Mouse (Mus musculus) hindbrain, embryonic 12.5 days (tissue): ENCODE measurements around the gene Rab34. TPM values are rescaled to one million over a fixed set of nuclear protein-coding genes. Genes with fewer than 3 reads are reported as not detected.
A peak's percentile ranks its signal among the peaks of the same experiment; 100 is the strongest.

Source experiments
- ATAC-seq: fragments of 200-750 bp; cut with Nextera tagmentation; 2 replicates; pipeline ENCODE4 v1.8.0; 2017; ENCODE audit warnings: moderate TSS enrichment; ENCODE audit not compliant: low FRiP score
- H3K27ac ChIP-seq: fragments of 300-500 bp; sonication (generic); 2 replicates; pipeline ENCODE4 v1.5.1; 2016; ENCODE audit warnings: mild to moderate bottlenecking
- H3K27me3 ChIP-seq: fragments of 300-500 bp; sonication (generic); 2 replicates; pipeline ENCODE4 v1.6.1; 2016; ENCODE audit warnings: mild to moderate bottlenecking
- H3K36me3 ChIP-seq: fragments of 300-500 bp; sonication (generic); 2 replicates; pipeline ENCODE4 v1.6.1; 2016; ENCODE audit warnings: mild to moderate bottlenecking
- H3K4me1 ChIP-seq: fragments of 300-500 bp; sonication (generic); 2 replicates; pipeline ENCODE4 v1.6.1; 2016
- H3K4me2 ChIP-seq: fragments of 300-500 bp; sonication (generic); replicated peaks from 2 replicates; pipeline ENCODE4 v1.6.1; 2016; ENCODE audit warnings: mild to moderate bottlenecking
- H3K4me3 ChIP-seq: fragments of 300-500 bp; sonication (generic); 2 replicates; pipeline ENCODE4 v1.5.1; 2016; ENCODE audit warnings: mild to moderate bottlenecking
- H3K9ac ChIP-seq: fragments of 300-500 bp; sonication (generic); 2 replicates; pipeline ENCODE4 v1.6.1; 2016; ENCODE audit warnings: mild to moderate bottlenecking, moderate library complexity
- H3K9me3 ChIP-seq: fragments of 300-500 bp; sonication (generic); replicated peaks from 2 replicates; pipeline ENCODE4 v1.6.1; 2016; ENCODE audit warnings: mild to moderate bottlenecking
- WGBS: fragments of 180-500 bp; shearing (Covaris S2); methylation state at CpG from one replicate; pipeline ENCODE4 v1.1.7; 2016; 5-methylcytosine and 5-hydroxymethylcytosine counted together
- polyA plus RNA-seq: library from polyadenylated mRNA; unstranded; fragments of >200 nt; fragmentation: Nextera tagmentation; extraction: Ambion mirVana; gene quantifications from 2 replicates; pipeline ENCODE4 v1.2.1, GENCODE M21; 2016

The Rab34 gene
- polyA plus RNA-seq, 1 experiment from 2014 or later = 75.2 TPM

DNA sequence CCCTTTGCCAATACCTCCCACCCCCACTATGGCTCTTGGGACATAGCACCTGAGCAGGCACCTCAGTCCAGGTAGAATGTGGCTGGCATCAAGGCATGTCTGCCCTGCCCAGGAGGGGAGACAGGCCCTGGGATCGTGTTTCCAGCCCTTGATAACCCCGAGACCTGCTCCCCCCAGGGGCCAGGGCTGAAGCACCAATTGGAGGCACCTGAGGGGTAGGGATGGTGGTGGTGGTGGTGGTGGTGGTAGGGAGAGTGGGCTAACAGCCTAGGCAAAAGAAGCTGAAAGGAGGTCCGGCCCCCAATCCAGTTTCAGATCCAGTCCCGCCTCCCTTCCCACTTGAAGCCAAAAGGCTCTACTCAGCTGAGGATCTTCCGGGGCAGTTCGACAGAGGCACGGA, 28.7 kb upstream of the Rab34 start:
- Histone ChIP-seq H3K4me2 (no peak overlapping the region), H3K4me1 (peaks cover 30% of the 10 kb centered on the region), H3K27me3 (no peaks in the 10 kb centered on the region), H3K27ac (peak overlapping the region; percentile 4; the same call in 1 of the 2 replicates), H3K4me3 (no peak overlapping the region), H3K36me3 (peaks cover 78% of the 10 kb centered on the region), H3K9ac (no peak overlapping the region), H3K9me3 (no peaks in the 10 kb centered on the region)
- ATAC-seq = no peak
- WGBS = 79% methylated on average over 7 of the region's 7 CpGs

- no peaks in the 10 kb centered on the region for H3K27me3 ChIP-seq
- H3K36me3 ChIP-seq = peaks cover 72% of the 10 kb centered on the region
- no peak overlapping the region for H3K4me3 ChIP-seq
- no peak overlapping the region for H3K9ac ChIP-seq
- WGBS = 91% methylated on average over 18 of the region's 18 CpGs
- no peak for ATAC-seq
- peaks cover 30% of the 10 kb centered on the region for H3K4me1 ChIP-seq
- no peaks in the 10 kb centered on the region for H3K9me3 ChIP-seq
- no peak overlapping the region for H3K4me2 ChIP-seq
- no peak overlapping the region for H3K27ac ChIP-seq
Measured at GRCm38 (mm10) chr11:78160171-78160570, 28.1 kb upstream of the Rab34 start.

DNA sequence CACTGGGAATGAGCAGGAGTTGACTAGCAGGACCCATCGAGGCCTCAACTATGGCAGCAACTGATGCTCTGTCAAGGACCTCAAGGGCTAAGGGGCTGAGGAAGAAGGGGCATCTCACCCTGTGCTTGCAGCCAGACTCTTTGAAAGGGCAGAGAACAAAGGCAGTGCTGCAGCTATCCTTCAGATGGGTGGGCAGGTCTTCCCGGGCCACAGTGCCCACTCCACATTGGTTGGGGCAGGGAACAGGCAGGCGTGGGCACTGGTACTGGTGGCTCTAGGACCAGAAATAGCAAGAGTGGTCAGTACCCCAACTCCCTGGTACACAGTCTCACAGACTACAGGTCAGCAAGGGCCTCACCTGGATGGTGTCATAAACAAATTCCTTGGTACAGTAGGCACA, 27.6 kb upstream of the Rab34 start:
- H3K9me3 ChIP-seq = no peaks in the 10 kb centered on the region
- H3K36me3 ChIP-seq = peaks cover 67% of the 10 kb centered on the region
- no peaks in the 10 kb centered on the region for H3K27me3 ChIP-seq
- no peak overlapping the region for H3K4me2 ChIP-seq
- 0 out of 2 replicates have a peak overlapping the region, but pooled peaks have one; percentile 24 for H3K9ac ChIP-seq
- 88% methylated on average over 3 of the region's 3 CpGs for WGBS
- no peak overlapping the region for H3K27ac ChIP-seq
- no peak for ATAC-seq
- H3K4me1 ChIP-seq = peaks cover 31% of the 10 kb centered on the region
- H3K4me3 ChIP-seq = no peak overlapping the region

DNA sequence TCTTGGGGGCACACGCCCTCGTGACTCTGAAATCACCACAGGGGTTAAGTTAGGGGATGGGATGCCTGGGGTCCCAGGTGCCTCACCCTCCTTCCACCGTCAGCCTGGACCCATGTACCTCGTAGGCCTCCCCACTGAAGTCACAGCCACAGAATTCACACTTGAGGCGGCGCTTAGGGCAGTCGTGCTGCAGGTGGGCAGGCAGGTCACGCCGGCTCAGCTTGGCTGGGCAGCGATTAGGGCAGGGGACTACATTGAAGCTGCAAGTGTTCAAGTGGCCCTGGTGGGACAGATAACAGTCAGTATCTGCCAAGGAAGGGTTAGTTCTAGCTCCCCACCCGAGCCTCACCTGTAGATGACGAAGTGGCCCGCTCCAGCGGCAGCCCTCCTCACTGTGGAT, 27.1 kb upstream of the Rab34 start:
- no peaks in the 10 kb centered on the region for H3K9me3 ChIP-seq
- H3K36me3 ChIP-seq = peaks cover 62% of the 10 kb centered on the region
- H3K27me3 ChIP-seq = no peaks in the 10 kb centered on the region
- 93% methylated on average over 14 of the region's 14 CpGs for WGBS
- H3K4me1 ChIP-seq = peaks cover 36% of the 10 kb centered on the region
- H3K27ac ChIP-seq = no peak overlapping the region; the same call in 1 of the 2 replicates
- H3K9ac ChIP-seq = 0 out of 2 replicates have a peak overlapping the region, but pooled peaks have one; percentile 24
- H3K4me3 ChIP-seq = no peak overlapping the region
- H3K4me2 ChIP-seq = no peak overlapping the region
- no peak for ATAC-seq

DNA sequence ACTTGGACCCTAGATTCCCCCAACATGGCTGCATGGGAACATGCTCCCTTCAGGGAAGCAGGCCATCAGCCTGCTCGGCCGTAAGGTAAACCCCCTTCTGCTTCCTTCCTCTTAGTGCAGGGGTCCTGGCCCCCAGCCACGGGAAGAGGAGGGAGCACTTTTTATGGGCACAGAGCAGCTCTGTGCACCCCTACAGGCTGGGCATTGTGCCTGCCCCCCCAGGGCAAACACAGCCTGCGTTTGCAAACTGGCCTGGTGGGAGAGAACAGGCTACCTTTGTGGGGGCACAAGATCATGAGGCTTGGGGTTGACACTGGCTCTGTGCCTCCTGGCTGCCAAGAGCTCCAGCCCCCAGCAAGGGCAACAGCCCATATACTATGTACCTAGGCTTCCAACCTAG, 26.3 kb upstream of the Rab34 start:
- no peaks in the 10 kb centered on the region for H3K27me3 ChIP-seq
- no peak for ATAC-seq
- WGBS = 54% methylated on average over 4 of the region's 4 CpGs
- H3K9ac ChIP-seq = peak overlapping the region; percentile 99; the same call in 1 of the 2 replicates
- peak overlapping the region; percentile 97 for H3K27ac ChIP-seq
- peak overlapping the region; percentile 95; the same call in 1 of the 2 replicates for H3K4me3 ChIP-seq
- H3K36me3 ChIP-seq = peaks cover 54% of the 10 kb centered on the region
- H3K9me3 ChIP-seq = no peaks in the 10 kb centered on the region
- H3K4me1 ChIP-seq = peaks cover 37% of the 10 kb centered on the region
- H3K4me2 ChIP-seq = peak overlapping the region; percentile 84

DNA sequence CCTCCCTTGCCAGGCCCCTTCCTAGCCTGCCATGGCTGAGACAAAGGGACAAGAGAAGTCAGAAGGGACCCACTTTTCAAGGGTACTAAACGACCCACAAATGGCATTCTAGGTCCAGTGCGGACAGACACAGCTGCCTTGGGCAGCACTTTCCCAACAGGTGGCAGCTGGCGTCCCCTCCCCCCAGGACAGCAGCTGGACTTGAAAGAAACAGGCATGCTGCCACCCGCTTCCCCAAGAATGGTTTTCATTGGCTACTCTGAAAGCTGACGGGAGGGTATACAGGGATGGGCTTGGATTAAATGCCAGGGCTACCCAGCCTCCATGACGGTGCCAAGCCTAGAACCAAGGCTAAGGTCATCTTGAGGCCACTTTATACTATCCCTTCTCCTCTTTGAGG, 25.7 kb upstream of the Rab34 start:
- Histone ChIP-seq H3K4me3 (peak overlapping the region; percentile 95), H3K36me3 (peaks cover 50% of the 10 kb centered on the region), H3K4me2 (peak overlapping the region; percentile 84), H3K4me1 (peaks cover 37% of the 10 kb centered on the region), H3K9me3 (no peaks in the 10 kb centered on the region), H3K27me3 (no peaks in the 10 kb centered on the region), H3K27ac (peak overlapping the region; percentile 97), H3K9ac (peak overlapping the region; percentile 99)
- 46% methylated on average over 6 of the region's 6 CpGs for WGBS
- ATAC-seq = no peak

- Histone ChIP-seq H3K4me1 (peaks cover 37% of the 10 kb centered on the region), H3K27ac (peak overlapping the region; percentile 97), H3K4me3 (peak overlapping the region; percentile 95), H3K9me3 (no peaks in the 10 kb centered on the region), H3K4me2 (peak overlapping the region; percentile 84), H3K36me3 (peaks cover 45% of the 10 kb centered on the region), H3K9ac (peak overlapping the region; percentile 99), H3K27me3 (no peaks in the 10 kb centered on the region)
- 74% methylated on average over 2 of the region's 2 CpGs for WGBS
- ATAC-seq = no peak
Measured at GRCm38 (mm10) chr11:78163045-78163444, 25.2 kb upstream of the Rab34 start.

DNA sequence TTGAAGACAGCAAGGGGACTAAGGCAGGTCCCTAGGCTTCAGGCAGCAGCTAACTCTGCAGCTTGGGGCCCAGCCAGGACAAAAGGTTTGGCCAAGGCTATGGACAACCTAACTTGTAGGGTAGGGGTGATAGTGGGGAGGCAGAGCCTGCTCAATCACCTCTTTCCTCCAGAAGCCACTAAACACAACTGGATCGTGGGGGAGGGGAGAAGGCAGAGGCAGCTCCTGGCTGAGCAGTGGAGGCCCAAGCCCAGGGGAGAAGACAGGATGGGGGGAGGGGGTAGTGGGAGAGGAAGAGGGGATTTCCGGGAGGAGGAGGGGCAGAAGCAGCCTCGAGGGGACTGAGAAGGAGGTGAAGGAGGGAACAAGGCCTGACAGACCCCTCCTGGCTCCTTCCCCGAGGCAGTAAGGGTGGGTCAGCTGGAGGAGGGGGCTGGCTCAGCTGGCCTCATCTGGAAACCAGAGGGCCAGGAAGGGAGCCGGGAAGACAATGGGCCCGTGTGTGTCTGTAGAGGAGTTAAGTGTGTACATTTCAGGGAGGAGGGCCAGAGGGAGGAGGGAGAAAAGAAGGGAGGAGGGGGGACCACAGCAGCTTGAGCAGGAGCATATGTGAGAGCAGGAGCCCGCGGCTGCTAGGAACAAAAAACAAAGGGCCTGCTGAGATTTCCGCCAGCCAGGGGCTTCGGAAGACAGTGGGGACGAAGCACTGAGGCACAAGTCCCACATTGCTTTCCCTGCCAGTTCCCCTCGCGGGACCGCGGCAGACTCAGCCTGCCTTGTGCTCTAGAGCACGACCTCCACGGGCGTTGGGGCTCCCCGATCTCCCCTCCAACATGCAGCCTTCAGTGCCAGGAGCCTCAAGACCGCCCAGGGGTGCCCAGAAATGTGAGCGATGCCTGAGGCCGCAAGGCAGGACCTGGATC, 24.3 kb upstream of the Rab34 start:
- peak overlapping the region; percentile 97 for H3K27ac ChIP-seq
- 0% methylated on average over 22 of the region's 22 CpGs for WGBS
- peak overlapping the region; percentile 99 for H3K9ac ChIP-seq
- H3K4me2 ChIP-seq = peak overlapping the region; percentile 84
- peak overlapping the region; percentile 95 for H3K4me3 ChIP-seq
- peaks cover 36% of the 10 kb centered on the region for H3K36me3 ChIP-seq
- H3K27me3 ChIP-seq = no peaks in the 10 kb centered on the region
- no peaks in the 10 kb centered on the region for H3K9me3 ChIP-seq
- ATAC-seq = peak; percentile 77
- peaks cover 34% of the 10 kb centered on the region for H3K4me1 ChIP-seq

GRCm38 (mm10) chr11:78164604-78164923, 23.7 kb upstream of the Rab34 start:
- H3K27me3 ChIP-seq = no peaks in the 10 kb centered on the region
- ATAC-seq = peak; percentile 18; the same call in 1 of the 2 replicates
- WGBS = under 1% methylated on average over 14 of the region's 14 CpGs
- H3K36me3 ChIP-seq = peaks cover 30% of the 10 kb centered on the region
- peak overlapping the region; percentile 84 for H3K4me2 ChIP-seq
- peak overlapping the region; percentile 95 for H3K4me3 ChIP-seq
- peak overlapping the region; percentile 99 for H3K9ac ChIP-seq
- H3K27ac ChIP-seq = peak overlapping the region; percentile 97
- peaks cover 30% of the 10 kb centered on the region for H3K4me1 ChIP-seq
- H3K9me3 ChIP-seq = no peaks in the 10 kb centered on the region

GRCm38 (mm10) chr11:78164924-78165760, 23.1 kb upstream of the Rab34 start, which contains the start of gene Traf4:
Gene Traf4 (minus strand): TSS chr11:78165589.
- WGBS = under 1% methylated on average over 44 of the region's 78 CpGs
- Histone ChIP-seq H3K4me1 (peaks cover 29% of the 10 kb centered on the region), H3K27me3 (no peaks in the 10 kb centered on the region), H3K4me2 (peak within 1 kb of the TSS; percentile 84), H3K36me3 (peaks cover 24% of the 10 kb centered on the region), H3K9me3 (no peaks in the 10 kb centered on the region), H3K27ac (peak within 1 kb of the TSS; percentile 97), H3K4me3 (peak within 1 kb of the TSS; percentile 95), H3K9ac (peak within 1 kb of the TSS; percentile 99)
- ATAC-seq = peak; percentile 81

- Histone ChIP-seq H3K9ac (peak overlapping the region; percentile 62), H3K4me1 (peaks cover 29% of the 10 kb centered on the region), H3K4me2 (peak overlapping the region; percentile 84), H3K9me3 (no peaks in the 10 kb centered on the region), H3K27ac (peak overlapping the region; percentile 97), H3K27me3 (no peaks in the 10 kb centered on the region), H3K4me3 (peak overlapping the region; percentile 95), H3K36me3 (peaks cover 18% of the 10 kb centered on the region)
- peak; percentile 7; the same call in 1 of the 2 replicates for ATAC-seq
- 2% methylated on average over 16 of the region's 16 CpGs for WGBS
Measured at GRCm38 (mm10) chr11:78165761-78166109, 22.5 kb upstream of the Rab34 start.

GRCm38 (mm10) chr11:78166161-78166560, 22.1 kb upstream of the Rab34 start:
- WGBS = 43% methylated on average over 4 of the region's 4 CpGs
- ATAC-seq = no peak
- Histone ChIP-seq H3K27me3 (no peaks in the 10 kb centered on the region), H3K4me2 (peak overlapping the region; percentile 84), H3K4me1 (peaks cover 29% of the 10 kb centered on the region), H3K4me3 (peak overlapping the region; percentile 95), H3K27ac (peak overlapping the region; percentile 97), H3K36me3 (peaks cover 14% of the 10 kb centered on the region), H3K9ac (no peak overlapping the region), H3K9me3 (no peaks in the 10 kb centered on the region)
